Mouse (Mus musculus) CD4-positive helper T cell, adult 2 months (primary cell): ENCODE measurements around the gene Cpm.
"Not testable (repeated sequence)": the region's sequence is repeated elsewhere in the genome, so short reads cannot be mapped to it uniquely, and the experiment has no call there.

Experiments
- DNase-seq: peaks from one replicate; pipeline ENCODE4 v3.0.0-alpha.2; 2012; ENCODE audit warnings: low read depth, missing footprints, low spot score

Gene Cpm

DNA sequence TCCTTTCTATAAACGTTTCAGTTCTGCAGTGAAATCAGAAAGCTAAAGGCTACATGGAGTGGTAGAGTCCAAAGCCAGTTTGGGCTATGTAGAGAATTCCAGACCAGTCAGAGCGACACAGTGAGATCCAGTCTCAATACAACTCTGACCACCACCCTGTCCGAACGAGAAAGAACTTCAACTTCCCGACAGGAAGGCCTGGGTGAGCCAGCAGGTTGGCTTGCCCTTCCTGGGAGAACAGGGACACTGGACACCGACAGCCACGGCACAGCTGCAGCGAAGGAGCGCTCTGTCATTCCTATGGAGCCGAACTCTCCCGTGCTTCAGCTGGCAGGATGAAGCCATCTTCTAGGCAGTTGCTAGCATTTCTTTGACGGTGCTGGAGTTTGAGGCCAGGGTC lies 106.1 kb downstream of the Cpm start:
- not testable (repeated sequence) for DNase-seq

DNA sequence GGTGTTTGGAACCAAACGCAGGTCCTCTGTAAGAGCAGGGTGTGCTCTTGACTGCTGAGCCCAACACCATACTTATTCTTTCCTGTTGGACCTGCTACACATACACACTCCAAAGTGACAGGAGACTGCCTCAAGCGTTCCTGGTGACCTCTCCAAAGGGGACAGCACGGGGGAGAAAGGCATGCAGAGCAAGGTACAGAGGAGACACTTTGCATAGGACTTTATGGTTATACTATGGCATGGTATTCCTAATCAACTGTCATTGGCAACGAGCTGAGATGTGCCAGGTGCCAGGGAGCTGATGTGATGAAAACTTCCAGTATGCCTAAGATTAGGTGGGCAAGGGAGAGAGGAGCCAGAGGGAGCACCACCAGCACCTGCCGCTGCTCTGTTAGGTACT lies 107.3 kb downstream of the Cpm start:
- no peak for DNase-seq
